Mouse (Mus musculus): ENCODE results near the gene Cbx7. TPM values are rescaled to one million over a fixed set of nuclear protein-coding genes. Genes with fewer than 3 reads are reported as not detected.

Gene Cbx7
- polyA plus RNA-seq, 1 experiment, result 75.9 TPM

- no peak overlapping the region for H3K4me3 ChIP-seq (replicated peaks; ENCODE audit: extremely low read depth, low read depth, low read length)
- 32% methylated on average over 6 of the region's 6 CpGs for WGBS
Observed at GRCm38 (mm10) chr15:79878725-79879136, 92.2 kb downstream of the Cbx7 start.

DNA sequence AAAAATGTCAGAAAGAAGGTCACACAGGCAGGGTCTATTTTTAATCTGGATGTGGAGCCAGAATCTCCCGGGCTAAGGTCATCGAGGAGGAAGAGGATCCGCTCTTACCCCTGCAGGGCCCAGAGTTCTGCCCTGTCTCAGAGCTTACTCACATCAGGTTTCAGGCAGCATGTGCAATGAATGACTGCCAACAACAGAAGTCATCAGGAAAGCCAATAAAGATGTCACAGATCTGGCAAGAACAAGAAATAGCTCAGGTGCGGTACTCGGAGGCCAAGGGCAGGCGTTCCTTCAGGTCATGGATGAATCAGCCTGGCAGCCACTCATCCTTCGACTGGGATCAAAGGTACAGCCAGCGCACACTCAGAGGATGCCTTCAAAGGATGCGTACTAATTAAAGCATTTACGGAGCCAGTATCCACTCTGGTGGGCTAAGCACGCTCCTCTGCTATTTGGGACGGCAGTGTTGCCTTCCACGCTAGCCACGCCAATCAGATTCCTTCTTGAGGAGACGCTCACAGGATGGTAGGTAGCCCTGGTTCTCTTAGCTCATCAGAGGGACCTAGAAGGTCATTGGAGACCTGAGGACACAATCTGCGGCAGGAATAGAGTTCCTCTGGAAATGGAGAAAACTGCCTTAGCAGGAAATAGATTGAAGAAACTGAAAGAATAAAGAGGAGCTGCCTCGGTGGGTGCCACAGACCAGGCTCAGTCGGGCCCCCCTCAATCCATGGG is 95.5 kb downstream of the Cbx7 start:
- no peak overlapping the region for H3K4me3 ChIP-seq (replicated peaks; ENCODE audit: extremely low read depth, low read depth, low read length)
- DNase-seq, result no peak
- H3K4me1 ChIP-seq (ENCODE audit: control insufficient read depth, insufficient read depth, low read length), result peaks cover 3% of the 10 kb centered on the region; the same call in 1 of the 2 replicates
- WGBS, result 88% methylated on average over 18 of the region's 18 CpGs
- TF ChIP-seq POLR2A (IDR thresholded peaks at IDR 0.05; ENCODE audit: borderline replicate concordance, extremely low read depth, low read depth, low read length), result no peak
- no peak for TF ChIP-seq CTCF (IDR thresholded peaks at IDR 0.05; ENCODE audit: insufficient read depth, low read length)

More at GRCm38 (mm10) chr15:79878725-79879136, 92.2 kb downstream of the Cbx7 start:
- TF ChIP-seq CTCF (IDR thresholded peaks at IDR 0.05; ENCODE audit: insufficient read depth, low read length), result no peak
- DNase-seq, result no peak
- H3K4me1 ChIP-seq (ENCODE audit: control insufficient read depth, insufficient read depth, low read length), result peaks cover 6% of the 10 kb centered on the region; the same call in 1 of the 2 replicates

DNA sequence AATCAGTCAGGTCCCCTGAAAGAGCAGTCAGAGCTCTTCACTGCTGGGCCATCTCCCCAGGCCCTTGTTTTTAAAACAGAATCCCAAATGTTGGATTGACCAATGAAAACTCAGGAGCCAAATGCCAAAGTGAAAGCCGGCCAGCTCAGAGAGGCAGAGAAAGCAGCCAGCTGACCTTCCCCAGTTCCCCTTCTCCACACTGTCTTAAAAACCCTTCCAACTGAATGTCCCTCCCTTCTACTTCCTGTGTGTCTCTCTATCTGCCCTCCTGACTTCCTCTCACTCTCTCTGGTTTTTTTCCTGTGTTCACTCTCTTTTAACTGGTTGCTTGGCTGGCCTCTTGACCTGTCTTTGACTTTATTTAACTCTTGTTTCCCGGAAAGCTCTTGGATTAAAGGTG is 96.9 kb downstream of the Cbx7 start:
- H3K4me3 ChIP-seq (replicated peaks; ENCODE audit: extremely low read depth, low read depth, low read length), result no peak overlapping the region
- no peak for TF ChIP-seq POLR2A (IDR thresholded peaks at IDR 0.05; ENCODE audit: borderline replicate concordance, extremely low read depth, low read depth, low read length)
- no peak for TF ChIP-seq CTCF (IDR thresholded peaks at IDR 0.05; ENCODE audit: insufficient read depth, low read length)
- H3K4me1 ChIP-seq (ENCODE audit: control insufficient read depth, insufficient read depth, low read length), result no peaks in the 10 kb centered on the region
- DNase-seq, result no peak
- 26% methylated on average over 2 of the region's 2 CpGs for WGBS

- Histone ChIP-seq H3K4me3 (replicated peaks; ENCODE audit: extremely low read depth, low read depth, low read length) (no peak overlapping the region), H3K4me1 (ENCODE audit: control insufficient read depth, insufficient read depth, low read length) (no peaks in the 10 kb centered on the region)
- WGBS, result 88% methylated on average over 8 of the region's 8 CpGs
- DNase-seq, result no peak
- TF ChIP-seq POLR2A (IDR thresholded peaks at IDR 0.05; ENCODE audit: borderline replicate concordance, extremely low read depth, low read depth, low read length) (no peak), CTCF (IDR thresholded peaks at IDR 0.05; ENCODE audit: insufficient read depth, low read length) (no peak)
Observed at GRCm38 (mm10) chr15:79873545-79873944, 97.4 kb downstream of the Cbx7 start.

DNA sequence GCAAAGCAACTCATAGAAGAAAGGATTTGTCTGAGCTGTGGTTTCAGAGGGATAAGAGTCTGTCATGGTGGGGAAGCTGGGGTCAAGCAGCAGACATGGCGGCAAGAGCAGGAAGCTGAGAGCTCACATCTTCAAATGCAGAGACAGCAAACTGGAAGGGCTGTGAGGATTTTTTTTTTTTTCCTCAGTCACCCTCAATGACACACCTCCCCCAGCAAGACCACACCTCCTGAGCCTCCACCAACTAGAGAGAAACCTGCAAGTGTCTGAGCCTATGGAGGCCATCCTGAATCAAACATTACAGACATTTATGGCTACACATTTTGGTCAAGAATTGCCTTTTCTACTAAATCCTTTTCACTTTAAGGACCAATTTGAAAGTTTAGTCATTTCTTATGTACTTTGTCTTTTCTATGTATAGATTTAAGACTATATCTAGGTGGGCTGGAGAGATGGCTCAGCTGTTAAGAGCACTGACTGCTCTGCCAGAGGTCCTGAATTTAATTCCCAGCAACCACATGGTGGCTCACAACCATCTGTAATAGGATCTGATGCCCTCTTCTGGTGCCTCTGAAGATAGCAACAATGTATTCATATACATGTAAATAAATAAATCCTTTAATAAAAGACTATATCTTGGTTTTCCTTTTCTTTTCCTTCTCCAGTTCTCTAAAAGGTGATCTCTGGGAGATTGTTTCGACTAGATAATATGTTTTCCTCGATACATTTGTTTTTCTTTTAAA is 103.5 kb downstream of the Cbx7 start:
- WGBS, result 75% methylated on average over 3 of the region's 3 CpGs
- TF ChIP-seq CTCF (IDR thresholded peaks at IDR 0.05; ENCODE audit: insufficient read depth, low read length), result no peak
- no peak for TF ChIP-seq POLR2A (IDR thresholded peaks at IDR 0.05; ENCODE audit: borderline replicate concordance, extremely low read depth, low read depth, low read length)
- DNase-seq, result no peak
- Histone ChIP-seq H3K4me1 (ENCODE audit: control insufficient read depth, insufficient read depth, low read length) (no peaks in the 10 kb centered on the region), H3K4me3 (replicated peaks; ENCODE audit: extremely low read depth, low read depth, low read length) (no peak overlapping the region)

Other genes starting within 250 kb of the Cbx7 start
- 74.7 and 88.6 TPM in 2 replicates for gene Sun2, start 228.6 kb downstream of the Cbx7 start, polyA plus RNA-seq (2012; rRNA removed)
- gene Dnal4, start 193.3 kb downstream of the Cbx7 start, polyA plus RNA-seq (2012; rRNA removed), result 51.1 and 51.2 TPM in 2 replicates
- 3.1 and 3.7 TPM in 2 replicates for gene Nptxr, start 166.4 kb downstream of the Cbx7 start, polyA plus RNA-seq (2012; rRNA removed)
- gene Npcd, start 136.9 kb downstream of the Cbx7 start, polyA plus RNA-seq (2012; rRNA removed), result 0.50 and 1.4 TPM in 2 replicates
- 87.3 and 94.1 TPM in 2 replicates for gene Cbx6, start 136.4 kb downstream of the Cbx7 start, polyA plus RNA-seq (2012; rRNA removed)
- gene Apobec3, start 79.5 kb downstream of the Cbx7 start, polyA plus RNA-seq (2012; rRNA removed), result 29.7 and 36.7 TPM in 2 replicates
- 138 and 155 TPM in 2 replicates for gene Pdgfb, start 43.9 kb upstream of the Cbx7 start, polyA plus RNA-seq (2012; rRNA removed)
- gene Syngr1, start 120.2 kb upstream of the Cbx7 start, polyA plus RNA-seq (2012; rRNA removed), result 44.1 and 50.9 TPM in 2 replicates
- 369 and 428 TPM in 2 replicates for gene Rpl3, start 120.7 kb upstream of the Cbx7 start, polyA plus RNA-seq (2012; rRNA removed)
- gene Tab1, start 162.0 kb upstream of the Cbx7 start, polyA plus RNA-seq (2012; rRNA removed), result 19.1 and 23.5 TPM in 2 replicates
- 21.5 and 23.9 TPM in 2 replicates for gene Mgat3, start 202.6 kb upstream of the Cbx7 start, polyA plus RNA-seq (2012; rRNA removed)